14 mouse cellular contexts compared by ENCODE assay signal in the genomic region with DNA sequence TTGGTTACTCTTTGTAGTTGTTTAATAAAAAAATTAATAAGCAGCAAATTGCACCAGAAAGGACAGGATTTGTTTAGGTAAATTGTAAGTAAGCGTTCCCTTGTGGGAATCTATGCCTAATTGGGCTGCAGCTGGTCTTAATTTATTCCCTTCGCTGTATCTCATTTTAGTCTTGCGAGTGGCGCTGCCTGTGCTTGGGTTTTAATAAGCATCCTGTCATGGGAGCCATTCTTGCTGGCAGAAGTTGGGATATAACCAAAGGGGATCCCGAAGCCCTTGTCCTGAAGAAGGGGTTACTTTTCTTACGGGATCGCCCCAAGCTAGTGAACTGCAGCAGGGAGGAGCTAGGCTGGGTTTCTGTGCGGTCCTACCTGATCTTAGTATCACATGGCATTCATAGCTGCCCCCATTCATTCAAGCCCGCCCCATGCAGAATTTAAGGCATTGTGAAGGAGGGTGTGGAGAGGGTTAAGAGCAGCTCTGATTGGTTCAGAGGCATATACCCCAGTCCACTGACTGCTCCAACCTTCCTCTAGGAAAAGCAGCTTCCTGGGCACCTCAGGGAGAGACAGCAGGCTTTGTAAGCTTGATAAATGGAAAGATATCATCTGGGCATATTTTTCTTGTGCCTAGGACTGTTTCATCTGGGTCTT.
DNase-seq lines count a peak whose midpoint lies in the region; ATAC-seq lines count a peak whose summit lies in the region.
"Had no signal": no experiment of that assay in that cellular context is flagged by ENCODE, and none has a peak within 500 bp of the region (broad histone marks: within the 10 kb centered on the region; RNA-seq: fewer than 3 reads in every experiment).

No protein-coding gene starts in this region.

- WGBS in midbrain, embryonic 13.5 days = 53% methylated on average over 9 of the region's 9 CpGs
- WGBS in midbrain, embryonic 11.5 days = 83% methylated on average over 9 of the region's 9 CpGs
- whole genome bisulfite sequencing in forebrain, embryonic 14.5 days = 19% methylated on average over 9 of the region's 9 CpGs
- 29% methylated on average over 9 of the region's 9 CpGs for WGBS in limb, embryonic 11.5 days

- no peak for DNase-seq in midbrain, embryonic 11.5 days (ENCODE audit: low spot score, missing footprints)
- peak; percentile 81 for DNase-seq in forebrain, embryonic 14.5 days (ENCODE audit: low spot score)
- peak; percentile 54 for DNase-seq in limb, embryonic 11.5 days (ENCODE audit: low spot score)
- DNase-seq in left cerebral cortex, adult 9 months (ENCODE audit: low spot score in 2 of 2) = no peak
- DNase-seq in right cerebral cortex, adult 2 months (ENCODE audit: low spot score in 2 of 2) = no peak
- no peak for DNase-seq in kidney, postnatal 25 days
- DNase-seq: adrenal gland, postnatal 10 days; B cell, adult 2 months; cerebellum, adult 9-11 months; heart, adult 11 months had no signal

- peaks cover 7% of the 10 kb centered on the region for H3K4me1 ChIP-seq in midbrain, embryonic 13.5 days (replicated peaks)
- H3K4me1 ChIP-seq in midbrain, embryonic 11.5 days (ENCODE audit: control insufficient read depth, insufficient read depth, low read length) = no peaks in the 10 kb centered on the region
- peaks cover 7% of the 10 kb centered on the region; the same call in 1 of the 2 replicates for H3K4me1 ChIP-seq in forebrain, embryonic 14.5 days (ENCODE audit: control insufficient read depth, insufficient read depth, low read length)
- peaks cover 9% of the 10 kb centered on the region for H3K4me1 ChIP-seq in limb, embryonic 11.5 days (ENCODE audit: control insufficient read depth, insufficient read depth, low read length)

- H3K27me3 ChIP-seq in midbrain, embryonic 13.5 days = no peaks in the 10 kb centered on the region
- no peaks in the 10 kb centered on the region for H3K27me3 ChIP-seq in midbrain, embryonic 11.5 days (ENCODE audit: control insufficient read depth, insufficient read depth, low read length)
- H3K27me3 ChIP-seq in forebrain, embryonic 14.5 days (replicated peaks; ENCODE audit: control insufficient read depth, insufficient read depth, low read length) = no peaks in the 10 kb centered on the region
- H3K27me3 ChIP-seq in limb, embryonic 11.5 days (ENCODE audit: control insufficient read depth, insufficient read depth, low read length) = no peaks in the 10 kb centered on the region

- no peak overlapping the region for H3K4me3 ChIP-seq in midbrain, embryonic 13.5 days (replicated peaks)
- no peak overlapping the region for H3K4me3 ChIP-seq in midbrain, embryonic 11.5 days (ENCODE audit: low read depth, low read length)
- no peak overlapping the region for H3K4me3 ChIP-seq in forebrain, embryonic 14.5 days (ENCODE audit: low read depth, low read length)
- no peak overlapping the region for H3K4me3 ChIP-seq in limb, embryonic 11.5 days (ENCODE audit: low read depth, low read length)
- H3K4me3 ChIP-seq: myocyte had no signal

- H3K9me3 ChIP-seq in midbrain, embryonic 13.5 days = no peaks in the 10 kb centered on the region
- H3K9me3 ChIP-seq in midbrain, embryonic 11.5 days (ENCODE audit: control insufficient read depth, low read length) = no peaks in the 10 kb centered on the region
- H3K9me3 ChIP-seq in forebrain, embryonic 14.5 days (replicated peaks; ENCODE audit: control insufficient read depth, low read length) = no peaks in the 10 kb centered on the region
- no peaks in the 10 kb centered on the region for H3K9me3 ChIP-seq in limb, embryonic 11.5 days (ENCODE audit: control insufficient read depth, low read length)

- H3K9ac ChIP-seq in midbrain, embryonic 13.5 days (replicated peaks) = no peak overlapping the region
- no peak overlapping the region for H3K9ac ChIP-seq in midbrain, embryonic 11.5 days (ENCODE audit: low read length)
- H3K9ac ChIP-seq in forebrain, embryonic 14.5 days (ENCODE audit: low read length) = no peak overlapping the region
- H3K9ac ChIP-seq in limb, embryonic 11.5 days (ENCODE audit: low read length) = no peak overlapping the region

- no peak overlapping the region for H3K27ac ChIP-seq in midbrain, embryonic 13.5 days
- H3K27ac ChIP-seq in midbrain, embryonic 11.5 days (ENCODE audit: low read depth, low read length) = no peak overlapping the region
- no peak overlapping the region for H3K27ac ChIP-seq in forebrain, embryonic 14.5 days (ENCODE audit: low read depth, low read length)
- 0 out of 2 replicates have a peak overlapping the region, but pooled peaks have one; percentile 26 for H3K27ac ChIP-seq in limb, embryonic 11.5 days (replicated peaks; ENCODE audit: low read depth, low read length)
- H3K27ac ChIP-seq: kidney, postnatal 0 days; stomach, postnatal 0 days had no signal

- H3K4me2 ChIP-seq in midbrain, embryonic 13.5 days (replicated peaks) = 0 out of 2 replicates have a peak overlapping the region, but pooled peaks have one; percentile 17
- no peak overlapping the region for H3K4me2 ChIP-seq in midbrain, embryonic 11.5 days
- peak overlapping the region; percentile 41 for H3K4me2 ChIP-seq in forebrain, embryonic 14.5 days (ENCODE audit: low read length)
- peak overlapping the region; percentile 36; the same call in 1 of the 2 replicates for H3K4me2 ChIP-seq in limb, embryonic 11.5 days (ENCODE audit: low read depth, severe bottlenecking)

- 0 out of 2 replicates have a peak, but pooled peaks have one; percentile 20 for ATAC-seq in midbrain, embryonic 13.5 days
- ATAC-seq in midbrain, embryonic 11.5 days (ENCODE audit: low FRiP score) = no peak
- ATAC-seq in forebrain, embryonic 14.5 days = peak; percentile 74
- peak; percentile 51; the same call in 1 of the 2 replicates for ATAC-seq in limb, embryonic 11.5 days (ENCODE audit: insufficient number of reproducible peaks, low FRiP score, low TSS enrichment, low read depth)

- H3K36me3 ChIP-seq in midbrain, embryonic 13.5 days = no peaks in the 10 kb centered on the region
- H3K36me3 ChIP-seq in midbrain, embryonic 11.5 days (ENCODE audit: control insufficient read depth, insufficient read depth, low read length) = no peaks in the 10 kb centered on the region
- no peaks in the 10 kb centered on the region for H3K36me3 ChIP-seq in forebrain, embryonic 14.5 days (ENCODE audit: control insufficient read depth, insufficient read depth, low read length)
- no peaks in the 10 kb centered on the region for H3K36me3 ChIP-seq in limb, embryonic 11.5 days (ENCODE audit: control insufficient read depth, insufficient read depth, low read length)

Comparison
In these comparisons a context has a peak if more than half of its experiments do, and no peak if none do; other contexts are left out.
1. DNase-seq: peak in forebrain, embryonic 14.5 days (single experiment) and limb, embryonic 11.5 days (single experiment); none in midbrain, embryonic 11.5 days (single experiment), left cerebral cortex, adult 9 months (0 of 2), right cerebral cortex, adult 2 months (0 of 2) and kidney, postnatal 25 days (0 of 2).